Mouse (Mus musculus): ENCODE results near the gene Dab1. TPM values are rescaled to one million over a fixed set of nuclear protein-coding genes. Genes with fewer than 3 reads are reported as not detected.

Dab1 gene
- polyA plus RNA-seq, 1 experiment from 2014 or later: 3.0 TPM

- Histone ChIP-seq H3K27me3 (ENCODE audit: control insufficient read depth, insufficient read depth, low read depth, low read length) (no peaks in the 10 kb centered on the region), H3K4me2 (ENCODE audit: low read depth, low read length) (no peak overlapping the region), H3K9me3 (ENCODE audit: control insufficient read depth, low read length) (no peaks in the 10 kb centered on the region), H3K27ac (ENCODE audit: low read length) (no peak overlapping the region), H3K9ac (ENCODE audit: low read length) (no peak overlapping the region), H3K4me3 (ENCODE audit: low read length) (no peak overlapping the region), H3K36me3 (ENCODE audit: control insufficient read depth, insufficient read depth, low read length) (no peaks in the 10 kb centered on the region), H3K4me1 (replicated peaks; ENCODE audit: control insufficient read depth, insufficient read depth, low read length) (no peaks in the 10 kb centered on the region)
- no peak for ATAC-seq (ENCODE audit: low read depth)
- 79% methylated on average over 11 of the region's 11 CpGs for WGBS
These were observed 143.3 kb downstream of the Dab1 start for GRCm38 (mm10) chr4:103762416-103762815.

- no peak overlapping the region for H3K4me2 ChIP-seq (ENCODE audit: low read depth, low read length)
- H3K36me3 ChIP-seq (ENCODE audit: control insufficient read depth, insufficient read depth, low read length): no peaks in the 10 kb centered on the region
- H3K9ac ChIP-seq (ENCODE audit: low read length): no peak overlapping the region
- WGBS: 51% methylated on average over 4 of the region's 4 CpGs
- no peaks in the 10 kb centered on the region for H3K9me3 ChIP-seq (ENCODE audit: control insufficient read depth, low read length)
- no peak overlapping the region for H3K4me3 ChIP-seq (ENCODE audit: low read length)
- ATAC-seq (ENCODE audit: low read depth): peak; percentile 17; the same call in 1 of the 2 replicates
- H3K4me1 ChIP-seq (replicated peaks; ENCODE audit: control insufficient read depth, insufficient read depth, low read length): no peaks in the 10 kb centered on the region
- no peak overlapping the region for H3K27ac ChIP-seq (ENCODE audit: low read length)
- H3K27me3 ChIP-seq (ENCODE audit: control insufficient read depth, insufficient read depth, low read depth, low read length): no peaks in the 10 kb centered on the region
These were observed 156.6 kb downstream of the Dab1 start for GRCm38 (mm10) chr4:103775712-103776111.

- no peak overlapping the region for H3K9ac ChIP-seq (ENCODE audit: low read length)
- WGBS: 38% methylated on average over 4 of the region's 4 CpGs
- no peak overlapping the region for H3K4me3 ChIP-seq (ENCODE audit: low read length)
- H3K4me1 ChIP-seq (replicated peaks; ENCODE audit: control insufficient read depth, insufficient read depth, low read length): peaks cover 6% of the 10 kb centered on the region
- no peak overlapping the region for H3K4me2 ChIP-seq (ENCODE audit: low read depth, low read length)
- H3K36me3 ChIP-seq (ENCODE audit: control insufficient read depth, insufficient read depth, low read length): no peaks in the 10 kb centered on the region
- H3K27me3 ChIP-seq (ENCODE audit: control insufficient read depth, insufficient read depth, low read depth, low read length): no peaks in the 10 kb centered on the region
- peak; percentile 84 for ATAC-seq (ENCODE audit: low read depth)
- no peaks in the 10 kb centered on the region for H3K9me3 ChIP-seq (ENCODE audit: control insufficient read depth, low read length)
- H3K27ac ChIP-seq (ENCODE audit: low read length): peak overlapping the region; percentile 55
These were observed 162.2 kb downstream of the Dab1 start for GRCm38 (mm10) chr4:103781398-103781797.

- ATAC-seq (ENCODE audit: low read depth): peak; percentile 86
- Histone ChIP-seq H3K4me3 (ENCODE audit: low read length) (no peak overlapping the region), H3K36me3 (ENCODE audit: control insufficient read depth, insufficient read depth, low read length) (no peaks in the 10 kb centered on the region), H3K9ac (ENCODE audit: low read length) (no peak overlapping the region), H3K27ac (ENCODE audit: low read length) (0 out of 2 replicates have a peak overlapping the region, but pooled peaks have one; percentile 32), H3K27me3 (ENCODE audit: control insufficient read depth, insufficient read depth, low read depth, low read length) (no peaks in the 10 kb centered on the region), H3K4me1 (replicated peaks; ENCODE audit: control insufficient read depth, insufficient read depth, low read length) (peaks cover 6% of the 10 kb centered on the region), H3K9me3 (ENCODE audit: control insufficient read depth, low read length) (no peaks in the 10 kb centered on the region), H3K4me2 (ENCODE audit: low read depth, low read length) (no peak overlapping the region)
- 52% methylated on average over 7 of the region's 7 CpGs for WGBS
These were observed 164.5 kb downstream of the Dab1 start for GRCm38 (mm10) chr4:103783561-103784247.

- Histone ChIP-seq H3K4me2 (ENCODE audit: low read depth, low read length) (no peak overlapping the region), H3K27ac (ENCODE audit: low read length) (peak overlapping the region; percentile 58), H3K4me3 (ENCODE audit: low read length) (no peak overlapping the region), H3K4me1 (replicated peaks; ENCODE audit: control insufficient read depth, insufficient read depth, low read length) (no peaks in the 10 kb centered on the region; the same call in 1 of the 2 replicates), H3K36me3 (ENCODE audit: control insufficient read depth, insufficient read depth, low read length) (no peaks in the 10 kb centered on the region), H3K27me3 (ENCODE audit: control insufficient read depth, insufficient read depth, low read depth, low read length) (no peaks in the 10 kb centered on the region), H3K9ac (ENCODE audit: low read length) (no peak overlapping the region), H3K9me3 (ENCODE audit: control insufficient read depth, low read length) (no peaks in the 10 kb centered on the region)
- peak; percentile 95 for ATAC-seq (ENCODE audit: low read depth)
- 33% methylated on average over 8 of the region's 8 CpGs for WGBS
These were observed 174.6 kb downstream of the Dab1 start for GRCm38 (mm10) chr4:103793589-103794312.

- no peak overlapping the region for H3K27ac ChIP-seq (ENCODE audit: low read length)
- 76% methylated on average over 6 of the region's 6 CpGs for WGBS
- no peak overlapping the region for H3K9ac ChIP-seq (ENCODE audit: low read length)
- H3K4me2 ChIP-seq (ENCODE audit: low read depth, low read length): no peak overlapping the region
- H3K36me3 ChIP-seq (ENCODE audit: control insufficient read depth, insufficient read depth, low read length): no peaks in the 10 kb centered on the region
- no peak overlapping the region for H3K4me3 ChIP-seq (ENCODE audit: low read length)
- ATAC-seq (ENCODE audit: low read depth): no peak
- H3K4me1 ChIP-seq (replicated peaks; ENCODE audit: control insufficient read depth, insufficient read depth, low read length): no peaks in the 10 kb centered on the region; the same call in 1 of the 2 replicates
- no peaks in the 10 kb centered on the region for H3K9me3 ChIP-seq (ENCODE audit: control insufficient read depth, low read length)
- H3K27me3 ChIP-seq (ENCODE audit: control insufficient read depth, insufficient read depth, low read depth, low read length): no peaks in the 10 kb centered on the region
These were observed 177.3 kb downstream of the Dab1 start for GRCm38 (mm10) chr4:103796416-103796815.

GRCm38 (mm10) chr4:103802439-103802838 lies 183.3 kb downstream of the Dab1 start:
- H3K4me2 ChIP-seq (ENCODE audit: low read depth, low read length): no peak overlapping the region
- 77% methylated on average over 4 of the region's 4 CpGs for WGBS
- H3K4me1 ChIP-seq (replicated peaks; ENCODE audit: control insufficient read depth, insufficient read depth, low read length): no peaks in the 10 kb centered on the region
- H3K27me3 ChIP-seq (ENCODE audit: control insufficient read depth, insufficient read depth, low read depth, low read length): no peaks in the 10 kb centered on the region
- H3K9me3 ChIP-seq (ENCODE audit: control insufficient read depth, low read length): no peaks in the 10 kb centered on the region
- no peaks in the 10 kb centered on the region for H3K36me3 ChIP-seq (ENCODE audit: control insufficient read depth, insufficient read depth, low read length)
- no peak overlapping the region for H3K27ac ChIP-seq (ENCODE audit: low read length)
- ATAC-seq (ENCODE audit: low read depth): no peak
- no peak overlapping the region for H3K4me3 ChIP-seq (ENCODE audit: low read length)
- H3K9ac ChIP-seq (ENCODE audit: low read length): no peak overlapping the region

GRCm38 (mm10) chr4:103804461-103804860 lies 185.3 kb downstream of the Dab1 start:
- H3K27ac ChIP-seq (ENCODE audit: low read length): no peak overlapping the region
- no peak overlapping the region for H3K4me2 ChIP-seq (ENCODE audit: low read depth, low read length)
- no peaks in the 10 kb centered on the region for H3K27me3 ChIP-seq (ENCODE audit: control insufficient read depth, insufficient read depth, low read depth, low read length)
- H3K9ac ChIP-seq (ENCODE audit: low read length): no peak overlapping the region
- no peak for ATAC-seq (ENCODE audit: low read depth)
- H3K9me3 ChIP-seq (ENCODE audit: control insufficient read depth, low read length): no peaks in the 10 kb centered on the region
- 43% methylated on average over 1 of the region's 1 CpGs for WGBS
- H3K4me3 ChIP-seq (ENCODE audit: low read length): no peak overlapping the region
- H3K4me1 ChIP-seq (replicated peaks; ENCODE audit: control insufficient read depth, insufficient read depth, low read length): no peaks in the 10 kb centered on the region
- H3K36me3 ChIP-seq (ENCODE audit: control insufficient read depth, insufficient read depth, low read length): no peaks in the 10 kb centered on the region

GRCm38 (mm10) chr4:103822669-103823068 lies 203.5 kb downstream of the Dab1 start:
- no peak overlapping the region for H3K27ac ChIP-seq (ENCODE audit: low read length)
- no peaks in the 10 kb centered on the region for H3K36me3 ChIP-seq (ENCODE audit: control insufficient read depth, insufficient read depth, low read length)
- H3K9me3 ChIP-seq (ENCODE audit: control insufficient read depth, low read length): no peaks in the 10 kb centered on the region
- H3K9ac ChIP-seq (ENCODE audit: low read length): no peak overlapping the region
- 75% methylated on average over 4 of the region's 4 CpGs for WGBS
- H3K27me3 ChIP-seq (ENCODE audit: control insufficient read depth, insufficient read depth, low read depth, low read length): no peaks in the 10 kb centered on the region
- H3K4me1 ChIP-seq (replicated peaks; ENCODE audit: control insufficient read depth, insufficient read depth, low read length): no peaks in the 10 kb centered on the region
- H3K4me2 ChIP-seq (ENCODE audit: low read depth, low read length): no peak overlapping the region
- no peak overlapping the region for H3K4me3 ChIP-seq (ENCODE audit: low read length)
- ATAC-seq (ENCODE audit: low read depth): no peak
